Mouse (Mus musculus) forebrain, embryonic 13.5 days (tissue): ENCODE data around the gene Nradd. TPM values are rescaled to one million over a fixed set of nuclear protein-coding genes. Genes with fewer than 3 reads are reported as not detected.

ENCODE experiments used
- ATAC-seq: fragments of 200-750 bp; cut with Nextera tagmentation; 2 replicates; pipeline ENCODE4 v1.8.0; 2017
- H3K27ac ChIP-seq: fragments of 300-500 bp; sonication (generic); 2 replicates; pipeline ENCODE4 v1.5.1; 2015; ENCODE audit warnings: inconsistent platforms, mild to moderate bottlenecking, moderate library complexity
- H3K27me3 ChIP-seq: fragments of 300-500 bp; sonication (generic); 2 replicates; pipeline ENCODE4 v1.6.1; 2015; ENCODE audit warnings: mild to moderate bottlenecking, inconsistent platforms
- H3K36me3 ChIP-seq: fragments of 300-500 bp; sonication (generic); 2 replicates; pipeline ENCODE4 v1.6.1; 2015; ENCODE audit warnings: mild to moderate bottlenecking, inconsistent platforms; ENCODE audit not compliant: poor library complexity, severe bottlenecking
- H3K4me1 ChIP-seq: fragments of 300-500 bp; sonication (generic); 2 replicates; pipeline ENCODE4 v1.6.1; 2015; ENCODE audit warnings: inconsistent platforms
- H3K4me2 ChIP-seq: fragments of 300-500 bp; sonication (generic); 2 replicates; pipeline ENCODE4 v1.6.1; 2015; ENCODE audit warnings: inconsistent platforms, mild to moderate bottlenecking, moderate library complexity
- H3K4me3 ChIP-seq: fragments of 300-500 bp; sonication (generic); 2 replicates; pipeline ENCODE4 v1.5.1; 2015; ENCODE audit warnings: mild to moderate bottlenecking, inconsistent platforms
- H3K9ac ChIP-seq: fragments of 300-500 bp; sonication (generic); 2 replicates; pipeline ENCODE4 v1.6.1; 2015; ENCODE audit warnings: mild to moderate bottlenecking, inconsistent platforms
- H3K9me3 ChIP-seq: fragments of 300-500 bp; sonication (generic); replicated peaks from 2 replicates; pipeline ENCODE4 v1.6.1; 2016; ENCODE audit warnings: inconsistent platforms
- WGBS: fragments of 180-500 bp; shearing (Covaris S2); methylation state at CpG from one replicate; pipeline ENCODE4 v1.1.7; 2015; 5-methylcytosine and 5-hydroxymethylcytosine counted together
- polyA plus RNA-seq: library from polyadenylated mRNA; unstranded; fragments of >200 nt; fragmentation: Nextera tagmentation; extraction: Ambion mirVana; gene quantifications from 2 replicates; pipeline ENCODE4 v1.2.1, GENCODE M21; 2015

Gene Nradd
- polyA plus RNA-seq, 1 experiment from 2014 or later, result 30.0 TPM

- Histone ChIP-seq H3K27me3 (no peaks in the 10 kb centered on the region), H3K4me1 (peaks cover 27% of the 10 kb centered on the region), H3K4me2 (no peak overlapping the region), H3K36me3 (peaks cover 3% of the 10 kb centered on the region; the same call in 1 of the 2 replicates), H3K9ac (no peak overlapping the region), H3K27ac (no peak overlapping the region), H3K4me3 (no peak overlapping the region), H3K9me3 (no peaks in the 10 kb centered on the region)
- no peak for ATAC-seq
- 95% methylated on average over 12 of the region's 12 CpGs for WGBS
Observed at GRCm38 (mm10) chr9:110659521-110659920, 35.3 kb upstream of the Nradd start.

DNA sequence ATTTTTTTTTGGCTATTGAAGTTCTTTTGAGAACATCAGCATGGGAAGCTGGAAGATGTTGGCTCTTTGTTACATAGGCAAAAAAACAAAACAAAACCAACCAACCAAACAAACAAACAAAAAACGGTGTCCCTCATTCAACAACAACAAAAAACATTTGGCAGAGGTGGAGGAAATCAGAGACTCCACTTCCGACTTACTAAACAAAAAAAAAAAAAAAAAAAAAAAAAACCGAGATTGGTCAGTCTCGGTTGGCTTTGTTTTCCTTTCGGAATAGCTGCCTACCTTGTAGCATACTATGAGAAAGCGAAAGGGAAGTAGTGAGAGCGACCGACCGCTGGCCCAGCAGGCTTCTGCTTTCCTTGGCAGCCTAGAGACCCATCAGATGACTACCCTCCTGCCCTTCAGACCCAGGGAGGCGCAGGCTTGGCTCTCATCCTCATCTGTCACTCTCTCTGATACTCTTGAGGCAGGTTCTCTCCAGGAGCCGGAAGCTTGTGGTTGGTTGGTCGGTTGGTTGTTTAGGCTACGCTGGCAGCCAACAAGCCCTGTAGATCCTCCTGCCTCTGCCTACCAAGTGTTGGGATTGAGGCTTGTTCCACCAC lies 33.3 kb upstream of the Nradd start:
- peaks cover 3% of the 10 kb centered on the region; the same call in 1 of the 2 replicates for H3K36me3 ChIP-seq
- no peak overlapping the region for H3K27ac ChIP-seq
- H3K4me1 ChIP-seq, result peaks cover 46% of the 10 kb centered on the region
- peak overlapping the region; percentile 79; the same call in 1 of the 2 replicates for H3K9ac ChIP-seq
- H3K27me3 ChIP-seq, result peaks cover 14% of the 10 kb centered on the region
- no peaks in the 10 kb centered on the region for H3K9me3 ChIP-seq
- H3K4me2 ChIP-seq, result peak overlapping the region; percentile 74
- no peak for ATAC-seq
- 84% methylated on average over 12 of the region's 13 CpGs for WGBS
- H3K4me3 ChIP-seq, result peak overlapping the region; percentile 60

DNA sequence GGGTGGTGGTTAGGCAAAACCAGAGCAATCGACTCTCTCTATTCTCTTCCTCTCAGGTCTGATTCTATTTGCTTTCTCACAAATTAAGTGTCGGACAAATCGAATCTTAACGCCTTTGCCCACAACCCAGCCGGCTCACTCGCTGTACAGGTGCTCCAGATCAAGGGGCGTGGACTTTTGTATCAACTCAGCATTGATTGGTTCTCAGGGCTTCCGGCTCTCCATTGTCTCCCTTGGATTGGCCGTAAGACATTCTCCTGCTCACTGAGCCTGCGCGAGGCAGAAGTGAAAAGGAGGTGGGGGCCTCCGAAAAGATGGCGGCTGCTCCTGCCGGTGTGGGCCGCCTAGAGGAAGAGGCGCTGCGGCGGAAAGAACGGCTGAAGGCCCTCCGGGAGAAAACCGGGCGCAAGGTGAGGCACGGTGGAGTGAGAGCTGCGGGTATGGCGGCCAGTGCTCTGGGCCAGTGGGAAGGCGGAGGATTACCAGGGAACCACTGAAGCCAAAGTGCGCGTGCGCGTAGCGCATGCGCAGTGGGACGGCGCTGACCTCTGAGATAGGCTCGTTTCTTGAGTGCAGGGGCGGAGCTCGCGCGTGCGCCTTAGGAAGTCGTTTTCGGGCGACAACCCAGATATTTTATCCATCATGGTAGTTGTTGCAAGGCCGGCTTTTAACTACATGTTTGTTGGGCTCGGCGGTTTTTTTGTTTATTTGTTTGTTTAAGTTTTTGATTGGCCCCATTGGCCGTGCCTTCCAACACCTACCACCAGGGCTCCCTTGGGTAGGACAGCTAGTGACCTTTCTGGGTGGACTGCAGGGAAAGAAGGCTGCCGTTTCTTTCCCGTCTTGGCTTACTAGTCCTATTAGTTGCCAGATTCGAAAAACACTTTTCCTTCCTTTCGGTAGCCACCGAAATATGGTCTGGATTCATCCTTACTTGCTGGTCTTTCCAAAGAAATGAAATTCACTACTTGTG lies 32.3 kb upstream of the Nradd start, which contains the start of gene Ccdc12:
Ccdc12 (plus strand) TSS at position 255 of the 973 bp plus-strand sequence.
- H3K9ac ChIP-seq, result peak within 1 kb of the TSS; percentile 79
- peak; percentile 98 for ATAC-seq
- peaks cover 24% of the 10 kb centered on the region for H3K27me3 ChIP-seq
- peak within 1 kb of the TSS; percentile 91 for H3K27ac ChIP-seq
- H3K36me3 ChIP-seq, result no peaks in the 10 kb centered on the region; the same call in 1 of the 2 replicates
- peak within 1 kb of the TSS; percentile 74 for H3K4me2 ChIP-seq
- no peaks in the 10 kb centered on the region for H3K9me3 ChIP-seq
- H3K4me1 ChIP-seq, result peaks cover 56% of the 10 kb centered on the region
- WGBS, result under 1% methylated on average over 52 of the region's 52 CpGs
- peak within 1 kb of the TSS; percentile 60 for H3K4me3 ChIP-seq

DNA sequence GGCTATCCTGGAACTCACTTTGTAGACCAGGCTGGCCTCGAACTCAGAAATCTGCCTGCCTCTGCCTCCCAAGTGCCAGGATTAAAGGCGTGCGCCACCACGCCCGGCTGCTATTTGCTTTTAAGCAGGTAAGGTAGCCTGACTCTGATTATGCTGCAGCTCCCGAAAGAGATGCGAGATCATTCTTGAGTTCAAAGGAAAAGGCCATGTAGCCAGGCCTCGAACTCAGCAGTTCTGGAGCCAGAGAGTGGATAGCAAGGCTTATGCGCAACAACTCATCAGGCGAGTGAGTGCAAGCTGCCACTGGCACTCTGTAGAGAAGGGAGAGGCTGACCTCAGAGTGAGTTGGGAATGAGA lies 31.4 kb upstream of the Nradd start:
- peak overlapping the region; percentile 74 for H3K4me2 ChIP-seq
- peak overlapping the region; percentile 79 for H3K9ac ChIP-seq
- H3K36me3 ChIP-seq, result no peaks in the 10 kb centered on the region; the same call in 1 of the 2 replicates
- peaks cover 30% of the 10 kb centered on the region for H3K27me3 ChIP-seq
- WGBS, result 85% methylated on average over 10 of the region's 10 CpGs
- H3K4me3 ChIP-seq, result peak overlapping the region; percentile 60
- H3K9me3 ChIP-seq, result no peaks in the 10 kb centered on the region
- H3K4me1 ChIP-seq, result peaks cover 60% of the 10 kb centered on the region
- H3K27ac ChIP-seq, result peak overlapping the region; percentile 91
- 0 out of 2 replicates have a peak, but pooled peaks have one; percentile 1 for ATAC-seq

GRCm38 (mm10) chr9:110654726-110655650 lies 30.7 kb upstream of the Nradd start:
- H3K27ac ChIP-seq, result no peak overlapping the region
- H3K4me2 ChIP-seq, result peak overlapping the region; percentile 99
- WGBS, result 80% methylated on average over 19 of the region's 19 CpGs
- no peaks in the 10 kb centered on the region; the same call in 1 of the 2 replicates for H3K36me3 ChIP-seq
- H3K4me1 ChIP-seq, result peaks cover 66% of the 10 kb centered on the region
- no peak for ATAC-seq
- peaks cover 30% of the 10 kb centered on the region for H3K27me3 ChIP-seq
- H3K9ac ChIP-seq, result peak overlapping the region; percentile 79; the same call in 1 of the 2 replicates
- H3K9me3 ChIP-seq, result no peaks in the 10 kb centered on the region
- H3K4me3 ChIP-seq, result peak overlapping the region; percentile 67; the same call in 1 of the 2 replicates

GRCm38 (mm10) chr9:110653655-110654461 lies 29.6 kb upstream of the Nradd start, which contains the start of gene Nbeal2:
Gene Nbeal2 (minus strand): TSS chr9:110654161.
- peak; percentile 23 for ATAC-seq
- Histone ChIP-seq H3K9me3 (no peaks in the 10 kb centered on the region), H3K27me3 (peaks cover 30% of the 10 kb centered on the region), H3K4me3 (peak within 1 kb of the TSS; percentile 67), H3K4me2 (peak within 1 kb of the TSS; percentile 99), H3K4me1 (peaks cover 75% of the 10 kb centered on the region), H3K27ac (no peak within 1 kb of the TSS), H3K36me3 (no peaks in the 10 kb centered on the region), H3K9ac (peak within 1 kb of the TSS; percentile 79)
- 1% methylated on average over 54 of the region's 75 CpGs for WGBS

DNA sequence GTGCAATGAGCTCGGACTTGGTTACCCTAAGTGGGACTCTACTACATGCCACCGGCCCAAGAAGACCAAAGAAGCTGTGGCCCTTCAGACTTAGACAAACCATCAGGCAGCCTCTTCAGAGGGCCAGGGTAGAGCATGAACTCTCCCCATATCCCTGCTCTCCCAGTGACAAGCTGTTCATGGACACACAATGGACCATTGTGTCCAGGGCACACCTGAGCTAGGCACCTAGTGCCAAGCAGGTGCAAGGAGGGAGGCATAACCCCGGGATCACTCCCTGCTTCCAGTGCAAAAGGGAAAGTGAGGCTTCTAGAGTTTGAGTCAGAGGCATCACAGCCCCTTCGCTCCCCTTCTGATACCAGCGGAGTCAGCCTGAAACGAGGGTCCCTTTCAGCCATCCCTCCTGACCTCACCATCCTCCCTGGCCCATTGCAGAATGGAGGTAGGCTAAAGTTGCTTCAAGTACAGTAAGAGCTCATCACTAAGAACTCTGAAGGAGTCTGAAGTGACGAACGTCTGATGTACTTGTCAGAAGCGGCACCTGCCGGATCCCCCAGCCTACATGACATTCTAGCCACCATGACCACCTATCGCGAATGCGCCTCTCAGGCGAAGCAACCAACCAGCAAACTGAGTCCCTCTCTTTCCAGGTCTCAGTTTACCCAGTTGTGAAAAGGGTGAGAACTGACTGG lies 28.9 kb upstream of the Nradd start:
- WGBS, result 21% methylated on average over 14 of the region's 14 CpGs
- Histone ChIP-seq H3K36me3 (no peaks in the 10 kb centered on the region), H3K4me1 (peaks cover 73% of the 10 kb centered on the region), H3K9ac (peak overlapping the region; percentile 79), H3K4me2 (peak overlapping the region; percentile 99), H3K4me3 (peak overlapping the region; percentile 67), H3K9me3 (no peaks in the 10 kb centered on the region), H3K27ac (no peak overlapping the region), H3K27me3 (peaks cover 30% of the 10 kb centered on the region)
- ATAC-seq, result no peak

- Histone ChIP-seq H3K9me3 (no peaks in the 10 kb centered on the region), H3K4me1 (peaks cover 64% of the 10 kb centered on the region), H3K36me3 (no peaks in the 10 kb centered on the region), H3K9ac (no peak overlapping the region), H3K27me3 (peaks cover 30% of the 10 kb centered on the region), H3K27ac (no peak overlapping the region), H3K4me2 (peak overlapping the region; percentile 99), H3K4me3 (no peak overlapping the region)
- ATAC-seq, result no peak
- 41% methylated on average over 13 of the region's 13 CpGs for whole genome bisulfite sequencing
Observed at GRCm38 (mm10) chr9:110651931-110652722, 27.9 kb upstream of the Nradd start.

GRCm38 (mm10) chr9:110649775-110650174 lies 25.5 kb upstream of the Nradd start:
- Histone ChIP-seq H3K9ac (no peak overlapping the region), H3K9me3 (no peaks in the 10 kb centered on the region), H3K4me1 (peaks cover 51% of the 10 kb centered on the region), H3K27me3 (peaks cover 30% of the 10 kb centered on the region), H3K4me2 (peak overlapping the region; percentile 24; the same call in 1 of the 2 replicates), H3K27ac (peak overlapping the region; percentile 71), H3K36me3 (no peaks in the 10 kb centered on the region), H3K4me3 (no peak overlapping the region)
- peak; percentile 50; the same call in 1 of the 2 replicates for ATAC-seq

DNA sequence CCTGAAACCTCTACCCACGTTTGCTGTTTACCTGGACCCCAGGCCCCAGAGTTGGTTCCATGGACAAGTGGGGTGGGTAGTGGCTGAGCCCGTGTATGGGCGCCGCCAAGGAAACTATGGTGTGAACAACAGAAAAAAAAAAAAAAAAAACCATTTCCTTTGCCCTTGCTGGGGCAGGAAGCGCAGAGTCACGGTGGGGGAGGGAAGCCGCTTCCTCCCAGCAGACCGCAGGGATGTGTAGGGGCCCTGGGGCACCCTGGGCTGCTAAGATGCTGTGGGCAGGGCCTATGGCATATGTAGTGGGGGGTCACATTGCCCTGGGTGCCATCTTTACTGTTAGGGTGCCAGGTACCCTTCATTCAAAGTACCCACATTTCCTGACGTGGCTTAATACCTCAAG lies 21.0 kb upstream of the Nradd start:
- Histone ChIP-seq H3K4me1 (peaks cover 11% of the 10 kb centered on the region), H3K27ac (no peak overlapping the region), H3K4me2 (no peak overlapping the region), H3K9me3 (no peaks in the 10 kb centered on the region), H3K36me3 (no peaks in the 10 kb centered on the region), H3K9ac (no peak overlapping the region), H3K4me3 (no peak overlapping the region), H3K27me3 (no peaks in the 10 kb centered on the region)
- ATAC-seq, result no peak
- 87% methylated on average over 9 of the region's 9 CpGs for WGBS
